Mouse (Mus musculus) CD4-positive, CD25-positive, alpha-beta regulatory T cell (primary cell): ENCODE results near the gene Ddx39b. TPM values are rescaled to one million over a fixed set of nuclear protein-coding genes. Genes with fewer than 3 reads are reported as not detected.

ENCODE experiments used
- polyA plus RNA-seq: library from polyadenylated mRNA; unstranded; fragments of 100-300 nt; shearing (Covaris generic); gene quantifications from one replicate; pipeline ENCODE4 v1.2.1, GENCODE M21; 2017

Ddx39b gene
- 249 TPM for polyA plus RNA-seq

GRCm38 (mm10) chr17:35241305-35242014, at the start of gene Ddx39b:
Ddx39b (plus strand) TSS chr17:35241746.

GRCm38 (mm10) chr17:35193881-35194843, 47.4 kb upstream of the Ddx39b start, which contains the start of gene Ltb:
Ltb (plus strand) TSS chr17:35194439.

GRCm38 (mm10) chr17:35201787-35202186, 39.8 kb upstream of the Ddx39b start, which contains the start of gene Tnf:
Tnf (minus strand) TSS chr17:35202007.

GRCm38 (mm10) chr17:35204494-35205379, 36.8 kb upstream of the Ddx39b start, which contains the start of gene Lta:
Lta (minus strand) TSS chr17:35205351.

GRCm38 (mm10) chr17:35220156-35220952, 21.2 kb upstream of the Ddx39b start, which contains the start of gene Gm16181:
Gm16181 (plus strand) TSS chr17:35220834.

GRCm38 (mm10) chr17:35233114-35233980, 8.2 kb upstream of the Ddx39b start, which contains the start of gene Atp6v1g2:
Atp6v1g2 (plus strand) TSS chr17:35233660.

GRCm38 (mm10) chr17:35235614-35236389, 5.7 kb upstream of the Ddx39b start, which contains the start of gene Nfkbil1:
Nfkbil1 (minus strand) TSS chr17:35235792.

GRCm38 (mm10) chr17:35262664-35263522, 21.3 kb downstream of the Ddx39b start, which contains the start of gene H2-D1:
H2-D1 (plus strand) TSS chr17:35262730.

Other genes with a start within 250 kb of the Ddx39b start
- 174 TPM for gene Vars, start 240.8 kb upstream of the Ddx39b start, polyA plus RNA-seq
- 0.18 TPM for gene Vwa7, start 225.2 kb upstream of the Ddx39b start, polyA plus RNA-seq
- gene Sapcd1, start 213.7 kb upstream of the Ddx39b start, polyA plus RNA-seq = 0.81 TPM
- 1.2 TPM for gene Msh5, start 195.0 kb upstream of the Ddx39b start, polyA plus RNA-seq
- gene Clic1, start 191.8 kb upstream of the Ddx39b start, polyA plus RNA-seq = 479 TPM
- 1.2 TPM for gene Ddah2, start 182.7 kb upstream of the Ddx39b start, polyA plus RNA-seq
- gene Ly6g6c, start 176.4 kb upstream of the Ddx39b start, polyA plus RNA-seq = not detected
- not detected for gene Mpig6b, start 175.6 kb upstream of the Ddx39b start, polyA plus RNA-seq
- gene Ly6g6e, start 164.8 kb upstream of the Ddx39b start, polyA plus RNA-seq = not detected
- gene Ly6g6d, start 163.7 kb upstream of the Ddx39b start, polyA plus RNA-seq = not detected
- not detected for gene Ly6g6f, start 156.1 kb upstream of the Ddx39b start, polyA plus RNA-seq
- 66.3 TPM for gene Abhd16a, start 152.5 kb upstream of the Ddx39b start, polyA plus RNA-seq
- not detected for gene Ly6g5c, start 133.5 kb upstream of the Ddx39b start, polyA plus RNA-seq
- gene Ly6g5b, start 126.3 kb upstream of the Ddx39b start, polyA plus RNA-seq = 1.1 TPM
- 52.4 TPM for gene Gpank1, start 120.3 kb upstream of the Ddx39b start, polyA plus RNA-seq
- gene Csnk2b, start 119.7 kb upstream of the Ddx39b start, polyA plus RNA-seq = 244 TPM
- 3.3 TPM for gene D17H6S53E, start 115.4 kb upstream of the Ddx39b start, polyA plus RNA-seq
- gene Apom, start 109.7 kb upstream of the Ddx39b start, polyA plus RNA-seq = not detected
- gene Bag6, start 106.6 kb upstream of the Ddx39b start, polyA plus RNA-seq = 57.1 TPM
- 26.9 TPM for gene Prrc2a, start 76.8 kb upstream of the Ddx39b start, polyA plus RNA-seq
- gene Aif1, start 65.7 kb upstream of the Ddx39b start, polyA plus RNA-seq = 2.2 TPM
- 8.7 TPM for gene Lst1, start 53.3 kb upstream of the Ddx39b start, polyA plus RNA-seq
- 2,032 TPM for gene Ltb, start 47.3 kb upstream of the Ddx39b start, polyA plus RNA-seq
- gene Tnf, start 39.7 kb upstream of the Ddx39b start, polyA plus RNA-seq = 40.7 TPM
- 158 TPM for gene Lta, start 36.4 kb upstream of the Ddx39b start, polyA plus RNA-seq
- 1.4 TPM for gene Gm16181, start 20.9 kb upstream of the Ddx39b start, polyA plus RNA-seq
- gene Atp6v1g2, start 8.1 kb upstream of the Ddx39b start, polyA plus RNA-seq = 5.4 TPM
- gene Nfkbil1, start 6.0 kb upstream of the Ddx39b start, polyA plus RNA-seq = 22.3 TPM
- gene H2-D1, start 21.0 kb downstream of the Ddx39b start, polyA plus RNA-seq = 5,785 TPM
- 0.17 TPM for gene H2-Q1, start 78.7 kb downstream of the Ddx39b start, polyA plus RNA-seq
- 12.5 TPM for gene H2-Q2, start 100.5 kb downstream of the Ddx39b start, polyA plus RNA-seq
- 40.5 TPM for gene H2-Q4, start 137.9 kb downstream of the Ddx39b start, polyA plus RNA-seq
- gene H2-Q6, start 183.1 kb downstream of the Ddx39b start, polyA plus RNA-seq = 632 TPM
- 2,029 TPM for gene H2-Q7, start 197.4 kb downstream of the Ddx39b start, polyA plus RNA-seq
- gene H2-Q10, start 228.3 kb downstream of the Ddx39b start, polyA plus RNA-seq = 20.6 TPM